Mouse (Mus musculus) lung, adult 2 months (tissue): ENCODE measurements around the gene Ticrr.

Source experiments
- CTCF ChIP-seq: fragments of 200-500 bp; IDR thresholded peaks from 2 replicates; pipeline ENCODE4 v1.5.1; 2011; ENCODE audit warnings: mild to moderate bottlenecking, low read length, control low read depth; ENCODE audit not compliant: insufficient read depth
- POLR2A ChIP-seq: fragments of 200-500 bp; IDR thresholded peaks from 2 replicates; pipeline ENCODE4 v1.6.1; 2011; ENCODE audit warnings: low read depth, mild to moderate bottlenecking, control low read depth, low read length, borderline replicate concordance; ENCODE audit errors: extremely low read depth

DNA sequence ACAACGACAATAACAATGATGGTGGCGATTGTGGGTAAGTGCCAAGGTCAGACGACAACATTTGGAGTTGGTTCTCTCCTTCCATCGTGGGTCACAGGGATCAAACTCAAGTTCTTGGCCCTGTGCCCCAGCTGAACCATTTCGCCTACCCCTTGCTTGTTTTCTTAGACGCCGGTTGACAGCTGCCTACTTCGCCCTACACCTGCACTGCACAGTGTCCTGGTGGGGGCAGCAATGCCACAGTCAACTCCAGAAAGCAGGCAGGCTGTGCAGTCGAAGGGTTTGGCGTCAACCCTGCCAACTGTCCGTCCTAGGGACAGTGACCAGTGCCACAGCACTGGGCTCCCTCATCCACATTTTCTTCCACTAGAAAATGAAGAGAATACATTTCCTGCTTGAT lies 46.7 kb upstream of the Ticrr start:
- TF ChIP-seq CTCF (no peak), POLR2A (no peak)
